Mouse (Mus musculus) spleen, adult 18-20 months (tissue): ENCODE results near the gene Celsr1.
"Not testable (repeated sequence)": the region's sequence is repeated elsewhere in the genome, so short reads cannot be mapped to it uniquely, and the experiment has no call there.

ENCODE experiments used
- DNase-seq, 2 experiments: peaks; one replicate each; pipeline ENCODE4 v3.0.0; 2022; ENCODE audit warnings: mixed read lengths in 2 of 2

Celsr1 gene

GRCm38 (mm10) chr15:85885606-85886005 lies 148.0 kb downstream of the Celsr1 start:
- DNase-seq = no peak

GRCm38 (mm10) chr15:85879498-85879895 lies 154.1 kb downstream of the Celsr1 start:
- DNase-seq = no peak

GRCm38 (mm10) chr15:85878848-85879497 lies 154.6 kb downstream of the Celsr1 start, which contains the start of gene Trmu:
TSS of gene Trmu (plus strand) at chr15:85879312.
- peak; percentile 83 to 84 for DNase-seq

DNA sequence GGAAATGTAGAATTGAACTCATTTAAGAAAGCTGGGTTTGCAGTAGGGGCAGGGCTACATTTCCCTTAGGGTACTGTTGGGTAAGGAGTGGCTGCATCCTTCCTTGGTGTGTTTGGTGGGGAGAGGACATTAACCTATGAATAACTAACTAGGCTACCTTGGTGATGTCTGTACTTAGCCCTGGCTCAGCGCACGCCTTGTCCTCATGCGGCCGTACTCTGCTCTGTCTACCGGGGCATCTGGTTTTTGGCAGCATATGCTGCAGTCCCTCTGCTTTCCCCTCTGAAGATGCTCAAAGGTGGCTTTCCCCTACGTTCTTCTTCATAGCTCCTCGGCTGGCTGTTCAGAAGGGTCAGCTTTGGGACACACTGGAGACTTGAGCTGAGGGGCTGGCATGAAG lies 156.2 kb downstream of the Celsr1 start:
- no peak for DNase-seq

DNA sequence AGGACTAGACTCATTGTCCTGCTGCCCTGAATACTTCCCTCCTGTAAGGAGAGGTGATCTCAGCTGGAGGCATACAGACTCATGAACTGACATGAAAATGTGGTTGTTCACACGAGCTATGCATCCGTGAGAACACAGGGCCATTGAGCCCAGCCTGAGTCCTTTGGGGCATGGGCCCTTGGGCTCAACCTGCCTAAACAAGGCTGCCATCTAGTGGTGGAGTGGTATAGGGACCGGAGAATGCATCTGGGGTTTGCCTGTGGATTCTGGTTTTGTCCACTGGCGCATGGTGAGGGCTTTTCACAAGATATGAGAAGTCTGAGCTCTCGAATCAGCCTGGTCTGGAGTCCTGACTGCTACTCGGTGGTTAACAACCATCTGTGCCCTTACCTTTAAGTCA lies 165.9 kb downstream of the Celsr1 start:
- DNase-seq = peak; percentile 30 to 56

DNA sequence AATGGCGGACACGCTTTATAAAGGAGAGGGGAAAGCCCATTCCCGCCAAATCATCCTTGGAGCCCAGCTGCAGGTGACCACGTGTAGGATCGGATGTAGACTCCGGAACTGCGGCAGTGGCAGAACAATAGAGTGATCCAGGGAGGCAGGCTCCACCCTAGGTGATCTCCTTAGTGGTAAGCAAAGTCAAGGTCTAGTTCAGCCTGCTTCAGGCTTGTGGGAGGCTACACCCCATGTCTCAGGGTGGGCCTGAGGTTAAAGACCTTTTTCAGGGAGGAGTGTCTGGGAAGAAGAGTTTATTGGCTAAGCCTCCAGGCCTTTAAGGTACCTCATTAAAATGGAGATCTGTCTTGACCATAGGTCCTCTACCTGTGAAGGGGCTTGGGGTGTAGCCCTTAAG lies 167.7 kb downstream of the Celsr1 start:
- DNase-seq = not testable (repeated sequence)

DNA sequence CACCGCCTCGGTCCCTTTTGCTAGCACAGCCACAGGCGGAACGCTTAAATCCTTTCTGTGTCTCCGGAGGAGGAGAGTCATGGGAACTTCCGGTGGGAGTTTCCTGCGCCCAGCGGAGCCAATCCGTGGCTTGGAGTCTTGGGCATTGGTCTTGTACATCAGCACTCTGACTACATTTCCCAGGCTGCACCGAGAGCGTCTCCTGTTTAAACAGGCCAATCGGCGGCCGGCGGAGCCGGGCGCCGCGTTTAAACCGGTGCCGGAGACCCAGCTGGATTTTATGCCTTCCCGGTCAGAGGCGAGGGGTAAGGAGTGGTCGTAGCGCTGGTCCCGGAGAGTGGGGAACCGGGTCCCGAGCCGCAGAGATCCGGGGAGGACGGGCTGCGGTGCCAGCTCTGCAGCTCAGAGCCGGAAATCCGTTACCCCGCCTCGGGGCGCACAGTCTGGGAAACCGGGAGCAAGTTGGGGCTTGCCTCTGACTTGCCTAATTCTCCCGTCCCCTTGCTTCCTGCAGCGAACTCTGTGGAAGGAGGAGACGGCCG lies 174.0 kb downstream of the Celsr1 start, which contains the start of gene Gtse1:
Gene Gtse1 (plus strand): TSS at position 256 of the 542 bp plus-strand sequence.
- peak; percentile 80 for DNase-seq

GRCm38 (mm10) chr15:85858980-85859489 lies 174.5 kb downstream of the Celsr1 start:
- DNase-seq = no peak

- no peak for DNase-seq
Measured at GRCm38 (mm10) chr15:85851656-85852392, 181.8 kb downstream of the Celsr1 start.
